Mouse (Mus musculus) lung, adult 2 months (tissue): Measurements from ENCODE around the gene Olfr544. TPM values are rescaled to one million over a fixed set of nuclear protein-coding genes. Genes with fewer than 3 reads are reported as not detected.

ENCODE experiments used
- DNase-seq: peaks from one replicate; pipeline ENCODE4 v3.0.0; 2022
- H3K4me1 ChIP-seq: fragments of 200-500 bp; 2 replicates; pipeline ENCODE4 v1.6.1; 2011; ENCODE audit warnings: low read length; ENCODE audit not compliant: control insufficient read depth, insufficient read depth
- H3K4me3 ChIP-seq: fragments of 200-500 bp; replicated peaks from 2 replicates; pipeline ENCODE3; 2011; ENCODE audit warnings: low read depth, mild to moderate bottlenecking, control low read depth, low read length; ENCODE audit errors: extremely low read depth
- CTCF ChIP-seq: fragments of 200-500 bp; IDR thresholded peaks from 2 replicates; pipeline ENCODE4 v1.5.1; 2011; ENCODE audit warnings: mild to moderate bottlenecking, low read length, control low read depth; ENCODE audit not compliant: insufficient read depth
- POLR2A ChIP-seq: fragments of 200-500 bp; IDR thresholded peaks from 2 replicates; pipeline ENCODE4 v1.6.1; 2011; ENCODE audit warnings: low read depth, mild to moderate bottlenecking, control low read depth, low read length, borderline replicate concordance; ENCODE audit errors: extremely low read depth
- WGBS: fragments of 180-500 bp; shearing (Covaris S2); methylation state at CpG from one replicate; pipeline ENCODE4 v1.1.7; 2018; 5-methylcytosine and 5-hydroxymethylcytosine counted together
- polyA plus RNA-seq: library from polyadenylated mRNA; depleted of rRNA; stranded (reverse); fragments of >200 nt; gene quantifications from 2 replicates; pipeline ENCODE4 v1.2.3, GENCODE M21; 2012; rRNA removed

Gene Olfr544
- polyA plus RNA-seq, result not detected in 2 replicates

GRCm38 (mm10) chr7:102488161-102488560 is at the start of gene Olfr544:
Gene Olfr544 (minus strand): TSS chr7:102488313.
- no peak within 1 kb of the TSS for H3K4me3 ChIP-seq
- TF ChIP-seq POLR2A (no peak), CTCF (no peak)
- no peaks in the 10 kb centered on the region for H3K4me1 ChIP-seq
- no peak for DNase-seq
- WGBS, result 39% methylated on average over 1 of the region's 1 CpGs

- 64% methylated on average over 1 of the region's 1 CpGs for WGBS
- TF ChIP-seq POLR2A (no peak), CTCF (no peak)
- Histone ChIP-seq H3K4me1 (no peaks in the 10 kb centered on the region), H3K4me3 (no peak within 1 kb of the TSS)
- no peak for DNase-seq
Measured at GRCm38 (mm10) chr7:102534449-102534848, 46.3 kb upstream of the Olfr544 start, which contains the start of gene Olfr547. Gene Olfr547 (plus strand): TSS chr7:102534749.

GRCm38 (mm10) chr7:102529052-102529451 is 40.9 kb upstream of the Olfr544 start:
- H3K4me1 ChIP-seq, result no peaks in the 10 kb centered on the region
- H3K4me3 ChIP-seq, result no peak overlapping the region
- TF ChIP-seq CTCF (no peak), POLR2A (no peak)
- no peak for DNase-seq
- 69% methylated on average over 1 of the region's 1 CpGs for WGBS

DNA sequence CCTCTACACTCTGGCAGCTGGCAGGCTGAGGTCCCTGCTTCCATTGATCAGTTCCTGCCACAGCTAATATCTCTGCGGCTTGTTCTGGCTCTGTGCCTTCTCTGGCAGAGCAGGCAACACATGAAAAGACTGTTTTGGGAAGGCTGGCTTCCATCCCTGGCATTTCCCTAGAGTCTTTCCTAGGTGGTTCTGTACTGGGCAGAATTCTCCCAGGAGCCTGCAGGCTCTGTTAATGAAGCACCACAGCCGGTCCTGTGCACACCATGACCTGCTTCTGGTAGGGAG is 28.9 kb upstream of the Olfr544 start:
- no peak for DNase-seq

GRCm38 (mm10) chr7:102516261-102517050 is 28.3 kb upstream of the Olfr544 start:
- WGBS, result 38% methylated on average over 10 of the region's 10 CpGs
- no peaks in the 10 kb centered on the region for H3K4me1 ChIP-seq
- peak; percentile 5 for DNase-seq
- TF ChIP-seq POLR2A (no peak), CTCF (no peak)
- H3K4me3 ChIP-seq, result no peak overlapping the region

More for the DNA sequence above, 28.9 kb upstream of the Olfr544 start:
- TF ChIP-seq POLR2A, result no peak
- no peak for TF ChIP-seq CTCF
- H3K4me1 ChIP-seq, result no peaks in the 10 kb centered on the region
- no peak overlapping the region for H3K4me3 ChIP-seq
- 58% methylated on average over 2 of the region's 2 CpGs for WGBS

GRCm38 (mm10) chr7:102514144-102514543 is 26.0 kb upstream of the Olfr544 start:
- no peak overlapping the region for H3K4me3 ChIP-seq
- no peak for TF ChIP-seq POLR2A
- no peak for TF ChIP-seq CTCF
- WGBS, result 64% methylated on average over 4 of the region's 4 CpGs

DNA sequence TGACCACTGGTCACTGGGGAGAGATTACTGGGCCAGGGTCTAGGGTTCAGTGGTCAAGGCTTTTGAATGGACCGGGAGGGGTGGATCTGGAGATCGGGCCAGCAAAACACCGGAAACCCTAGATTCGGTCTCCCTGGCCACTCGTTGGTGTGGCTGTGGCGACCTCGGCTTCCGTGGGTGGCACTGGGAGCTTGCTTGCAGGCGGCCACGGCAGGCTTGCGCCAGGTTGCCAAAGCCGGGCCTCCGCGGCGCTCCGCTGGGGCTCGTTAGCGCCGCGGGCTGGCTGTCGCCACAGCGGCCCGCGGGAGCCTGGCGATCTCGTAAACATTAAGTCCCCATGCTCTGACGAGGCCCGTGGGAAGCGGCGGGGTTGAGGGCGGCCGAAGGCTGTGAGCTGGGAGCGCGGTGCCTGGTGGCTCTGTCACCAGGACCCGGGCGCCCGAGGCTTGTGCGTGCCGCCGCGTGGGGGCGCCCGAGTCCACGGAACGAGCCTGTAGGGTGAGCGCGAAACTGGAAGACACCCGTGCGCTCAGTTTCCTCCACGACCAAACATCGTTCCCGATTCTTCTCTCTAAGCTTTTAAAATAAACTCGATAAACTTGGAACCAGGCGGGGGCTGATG is 24.8 kb upstream of the Olfr544 start:
- WGBS, result under 1% methylated on average over 54 of the region's 54 CpGs
- H3K4me1 ChIP-seq, result no peaks in the 10 kb centered on the region
- peak; percentile 54 for TF ChIP-seq CTCF
- TF ChIP-seq POLR2A, result no peak
- H3K4me3 ChIP-seq, result no peak overlapping the region
- DNase-seq, result peak; percentile 84

More at GRCm38 (mm10) chr7:102514144-102514543, 26.0 kb upstream of the Olfr544 start:
- no peaks in the 10 kb centered on the region for H3K4me1 ChIP-seq
- no peak for DNase-seq

GRCm38 (mm10) chr7:102511927-102512326 is 23.8 kb upstream of the Olfr544 start:
- TF ChIP-seq CTCF (no peak), POLR2A (no peak)
- 86% methylated on average over 10 of the region's 10 CpGs for WGBS

GRCm38 (mm10) chr7:102509726-102510125 is 21.6 kb upstream of the Olfr544 start:
- no peaks in the 10 kb centered on the region for H3K4me1 ChIP-seq
- 84% methylated on average over 7 of the region's 7 CpGs for WGBS
- TF ChIP-seq CTCF (no peak), POLR2A (no peak)
- no peak overlapping the region for H3K4me3 ChIP-seq
- DNase-seq, result no peak

More at GRCm38 (mm10) chr7:102511927-102512326, 23.8 kb upstream of the Olfr544 start:
- H3K4me1 ChIP-seq, result no peaks in the 10 kb centered on the region
- DNase-seq, result no peak
- H3K4me3 ChIP-seq, result no peak overlapping the region

- DNase-seq, result no peak
- no peak overlapping the region for H3K4me3 ChIP-seq
- no peaks in the 10 kb centered on the region for H3K4me1 ChIP-seq
- TF ChIP-seq POLR2A (no peak), CTCF (no peak)
- WGBS, result 90% methylated on average over 6 of the region's 6 CpGs
Measured at GRCm38 (mm10) chr7:102508666-102509065, 20.6 kb upstream of the Olfr544 start.
